In the genomic region with DNA sequence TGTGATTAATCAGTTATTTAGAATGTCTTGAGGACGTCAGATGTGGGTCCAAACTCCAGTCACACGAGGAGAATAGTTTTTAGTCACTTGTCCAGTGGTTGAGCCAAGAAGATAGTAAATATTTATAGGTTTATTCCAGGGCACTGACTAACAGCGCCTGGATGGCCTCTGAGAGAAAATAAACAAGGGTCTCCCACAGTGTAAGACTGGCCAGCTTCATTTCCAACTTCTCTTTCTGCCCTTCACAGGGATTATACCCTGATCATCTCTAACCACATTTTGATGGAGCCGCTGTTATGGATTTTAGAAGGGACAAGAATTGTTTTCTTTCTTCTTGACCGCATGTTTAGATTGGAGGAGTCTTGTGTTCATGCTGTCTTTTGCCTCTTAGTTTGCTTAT, we compare ENCODE assay signal across 25 mouse cellular contexts.
"Had no signal": no experiment of that assay in that cellular context is flagged by ENCODE, and none has a peak within 500 bp of the region (broad histone marks: within the 10 kb centered on the region; RNA-seq: fewer than 3 reads in every experiment).

No protein-coding gene starts in this region.

- H3K4me2 ChIP-seq: heart, embryonic 12.5 days; hindbrain, embryonic 12.5 days; hindbrain, embryonic 14.5 days; intestine, embryonic 15.5 days; limb, embryonic 12.5 days had no signal

- H3K27ac ChIP-seq: gastrocnemius, adult 2 months; heart, embryonic 10.5 days; hindbrain, embryonic 10.5 days; hindbrain, embryonic 12.5 days; hindbrain, embryonic 14.5 days; intestine, embryonic 15.5 days; layer of hippocampus, adult 2 months; left cerebral cortex, adult 2 months; limb, embryonic 10.5 days; limb, embryonic 12.5 days had no signal

- H3K4me1 ChIP-seq: heart, embryonic 10.5 days; heart, embryonic 12.5 days; hindbrain, embryonic 10.5 days; hindbrain, embryonic 12.5 days; intestine, embryonic 15.5 days; limb, embryonic 10.5 days; limb, embryonic 12.5 days had no signal

- H3K4me3 ChIP-seq: gastrocnemius, adult 2 months; heart, embryonic 10.5 days; heart, embryonic 12.5 days; hindbrain, embryonic 10.5 days; hindbrain, embryonic 12.5 days; intestine, embryonic 15.5 days; layer of hippocampus, adult 2 months; left cerebral cortex, adult 2 months; limb, embryonic 10.5 days; limb, embryonic 12.5 days had no signal

- H3K27me3 ChIP-seq: heart, embryonic 12.5 days; hindbrain, embryonic 12.5 days; intestine, embryonic 15.5 days; limb, embryonic 12.5 days had no signal

- H3K9me3 ChIP-seq: heart, embryonic 10.5 days; heart, embryonic 12.5 days; hindbrain, embryonic 10.5 days; hindbrain, embryonic 12.5 days; intestine, embryonic 15.5 days; limb, embryonic 10.5 days; limb, embryonic 12.5 days had no signal

- ATAC-seq: forebrain, embryonic 16.5 days; hindbrain, embryonic 16.5 days; inflammation-experienced regulatory T-cells, adult 6 months; intestine, embryonic 15.5 days; intestine, postnatal 0 days had no signal

- H3K36me3 ChIP-seq: heart, embryonic 10.5 days; heart, embryonic 12.5 days; hindbrain, embryonic 10.5 days; hindbrain, embryonic 12.5 days; intestine, embryonic 15.5 days; limb, embryonic 10.5 days; limb, embryonic 12.5 days had no signal

- DNase-seq: gastrocnemius, adult 2 months; gastrocnemius, postnatal 10 days; gastrocnemius, postnatal 25 days; heart, adult 18-20 months; heart, postnatal 10 days; heart, postnatal 4 days; kidney, adult 18-20 months; kidney, adult 8-10 months; kidney, postnatal 10 days; kidney, postnatal 25 days; kidney, postnatal 4 days had no signal

- H3K9ac ChIP-seq: heart, embryonic 12.5 days; hindbrain, embryonic 12.5 days; hindbrain, embryonic 14.5 days; intestine, embryonic 15.5 days; limb, embryonic 12.5 days had no signal
